Mouse (Mus musculus): Measurements from ENCODE around the gene 4930512M02Rik.

DNA sequence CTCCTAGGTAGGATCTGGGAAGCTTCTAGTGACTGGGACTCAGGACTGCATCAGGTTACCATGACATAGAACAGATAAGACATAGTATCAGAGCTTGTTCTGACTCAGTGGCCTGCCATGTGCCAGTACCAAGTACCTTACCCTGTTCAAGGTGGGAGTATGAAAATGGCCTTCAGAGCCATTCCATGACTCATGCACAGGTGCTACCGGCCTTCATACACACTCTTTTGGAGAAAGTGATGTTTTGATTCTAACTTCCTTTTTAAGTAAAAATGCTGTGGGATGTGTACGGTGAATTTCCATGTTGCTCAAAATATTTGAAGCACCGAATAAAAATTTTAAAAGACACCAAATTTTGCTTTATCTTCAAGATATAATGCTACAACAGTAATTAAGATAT is 81.7 kb downstream of the 4930512M02Rik start:
- no peak for TF ChIP-seq CTCF (IDR thresholded peaks at IDR 0.05; ENCODE audit: extremely low read depth, insufficient read depth, insufficient read length, insufficient replicate concordance)
- TF ChIP-seq POLR2A (IDR thresholded peaks at IDR 0.05; ENCODE audit: low read depth, low read length), result no peak
